Mouse (Mus musculus): Measurements from ENCODE around the gene Scgb3a1. TPM values are rescaled to one million over a fixed set of nuclear protein-coding genes. Genes with fewer than 3 reads are reported as not detected.

Scgb3a1 gene
- polyA plus RNA-seq, 1 experiment, result not detected

- Histone ChIP-seq H3ac (ENCODE audit: control insufficient read depth, insufficient read length) (no peak overlapping the region), H3K4me2 (ENCODE audit: low read depth) (no peak overlapping the region), H3K4me3 (no peak overlapping the region), H3K36me3 (ENCODE audit: control insufficient read depth, insufficient read depth) (no peaks in the 10 kb centered on the region), H3K27me3 (ENCODE audit: control insufficient read depth, insufficient read depth, insufficient read length) (peaks cover 36% of the 10 kb centered on the region), H3K79me2 (ENCODE audit: control insufficient read depth, insufficient read depth) (no peaks in the 10 kb centered on the region)
- TF ChIP-seq USF1 (IDR thresholded peaks at IDR 0.05; ENCODE audit: low read depth) (no peak), MYOD1 (IDR thresholded peaks at IDR 0.05; ENCODE audit: control insufficient read depth in 1 of 3, insufficient read length in 2 of 3, low read depth in 2 of 3) (no peak), TCF3 (IDR thresholded peaks at IDR 0.05; ENCODE audit: insufficient read length, low read depth) (no peak), REST (IDR thresholded peaks at IDR 0.05; ENCODE audit: insufficient read depth, insufficient read length) (no peak), MYOG (IDR thresholded peaks at IDR 0.05; ENCODE audit: control insufficient read depth in 1 of 3, insufficient read depth in 1 of 3, insufficient read length in 2 of 3, low read depth in 2 of 3) (no peak), E2F4 (IDR thresholded peaks at IDR 0.05; ENCODE audit: insufficient read depth) (no peak), POLR2AphosphoS2 (IDR thresholded peaks at IDR 0.05; ENCODE audit: insufficient read length, low read depth) (no peak), CEBPB (IDR thresholded peaks at IDR 0.05; ENCODE audit: insufficient read depth, poor library complexity, severe bottlenecking) (no peak), TCF12 (IDR thresholded peaks at IDR 0.05; ENCODE audit: insufficient read depth, poor library complexity, severe bottlenecking) (no peak), POLR2A (IDR thresholded peaks at IDR 0.05; ENCODE audit: insufficient read length, low read depth) (no peak), SRF (IDR thresholded peaks at IDR 0.05; ENCODE audit: control insufficient read depth, insufficient read length, low read depth) (no peak), MAX (IDR thresholded peaks at IDR 0.05; ENCODE audit: low read depth) (no peak)
Observed at GRCm38 (mm10) chr11:49634101-49634500, 29.3 kb upstream of the Scgb3a1 start.

- Histone ChIP-seq H3K79me2 (ENCODE audit: control insufficient read depth, insufficient read depth) (no peaks in the 10 kb centered on the region), H3K4me2 (ENCODE audit: low read depth) (no peak overlapping the region), H3K36me3 (ENCODE audit: control insufficient read depth, insufficient read depth) (no peaks in the 10 kb centered on the region), H3ac (ENCODE audit: control insufficient read depth, insufficient read length) (no peak overlapping the region), H3K27me3 (ENCODE audit: control insufficient read depth, insufficient read depth, insufficient read length) (peaks cover 32% of the 10 kb centered on the region), H3K4me3 (no peak overlapping the region)
- TF ChIP-seq TCF12 (IDR thresholded peaks at IDR 0.05; ENCODE audit: insufficient read depth, poor library complexity, severe bottlenecking) (no peak), POLR2AphosphoS2 (IDR thresholded peaks at IDR 0.05; ENCODE audit: insufficient read length, low read depth) (no peak), SRF (IDR thresholded peaks at IDR 0.05; ENCODE audit: control insufficient read depth, insufficient read length, low read depth) (no peak), CEBPB (IDR thresholded peaks at IDR 0.05; ENCODE audit: insufficient read depth, poor library complexity, severe bottlenecking) (no peak), MAX (IDR thresholded peaks at IDR 0.05; ENCODE audit: low read depth) (no peak), REST (IDR thresholded peaks at IDR 0.05; ENCODE audit: insufficient read depth, insufficient read length) (no peak), MYOD1 (IDR thresholded peaks at IDR 0.05; ENCODE audit: control insufficient read depth in 1 of 3, insufficient read length in 2 of 3, low read depth in 2 of 3) (no peak), MYOG (IDR thresholded peaks at IDR 0.05; ENCODE audit: control insufficient read depth in 1 of 3, insufficient read depth in 1 of 3, insufficient read length in 2 of 3, low read depth in 2 of 3) (no peak), POLR2A (IDR thresholded peaks at IDR 0.05; ENCODE audit: insufficient read length, low read depth) (no peak), USF1 (IDR thresholded peaks at IDR 0.05; ENCODE audit: low read depth) (no peak), E2F4 (IDR thresholded peaks at IDR 0.05; ENCODE audit: insufficient read depth) (no peak), TCF3 (IDR thresholded peaks at IDR 0.05; ENCODE audit: insufficient read length, low read depth) (no peak)
Observed at GRCm38 (mm10) chr11:49635671-49636070, 27.7 kb upstream of the Scgb3a1 start.

- no peak for TF ChIP-seq E2F4 (IDR thresholded peaks at IDR 0.05; ENCODE audit: insufficient read depth)
- no peak for TF ChIP-seq CEBPB (IDR thresholded peaks at IDR 0.05; ENCODE audit: insufficient read depth, poor library complexity, severe bottlenecking)
- TF ChIP-seq TCF3 (IDR thresholded peaks at IDR 0.05; ENCODE audit: insufficient read length, low read depth), result no peak
- no peak for TF ChIP-seq POLR2A (IDR thresholded peaks at IDR 0.05; ENCODE audit: insufficient read length, low read depth)
- no peak for TF ChIP-seq MYOD1 (IDR thresholded peaks at IDR 0.05; ENCODE audit: control insufficient read depth in 1 of 3, insufficient read length in 2 of 3, low read depth in 2 of 3)
- no peak for TF ChIP-seq POLR2AphosphoS2 (IDR thresholded peaks at IDR 0.05; ENCODE audit: insufficient read length, low read depth)
- no peak for TF ChIP-seq SRF (IDR thresholded peaks at IDR 0.05; ENCODE audit: control insufficient read depth, insufficient read length, low read depth)
- TF ChIP-seq MYOG (IDR thresholded peaks at IDR 0.05; ENCODE audit: control insufficient read depth in 1 of 3, insufficient read depth in 1 of 3, insufficient read length in 2 of 3, low read depth in 2 of 3), result no peak
- Histone ChIP-seq H3ac (ENCODE audit: control insufficient read depth, insufficient read length) (no peak overlapping the region), H3K36me3 (ENCODE audit: control insufficient read depth, insufficient read depth) (no peaks in the 10 kb centered on the region), H3K4me2 (ENCODE audit: low read depth) (no peak overlapping the region), H3K79me2 (ENCODE audit: control insufficient read depth, insufficient read depth) (no peaks in the 10 kb centered on the region), H3K4me3 (no peak overlapping the region), H3K27me3 (ENCODE audit: control insufficient read depth, insufficient read depth, insufficient read length) (peaks cover 30% of the 10 kb centered on the region)
Observed at GRCm38 (mm10) chr11:49636449-49636848, 27.0 kb upstream of the Scgb3a1 start.

GRCm38 (mm10) chr11:49645677-49646076, 17.7 kb upstream of the Scgb3a1 start:
- TF ChIP-seq E2F4 (IDR thresholded peaks at IDR 0.05; ENCODE audit: insufficient read depth) (no peak), TCF12 (IDR thresholded peaks at IDR 0.05; ENCODE audit: insufficient read depth, poor library complexity, severe bottlenecking) (no peak), MYOD1 (IDR thresholded peaks at IDR 0.05; ENCODE audit: control insufficient read depth in 1 of 3, insufficient read length in 2 of 3, low read depth in 2 of 3) (no peak), CEBPB (IDR thresholded peaks at IDR 0.05; ENCODE audit: insufficient read depth, poor library complexity, severe bottlenecking) (no peak), TCF3 (IDR thresholded peaks at IDR 0.05; ENCODE audit: insufficient read length, low read depth) (no peak)
- Histone ChIP-seq H3K27me3 (ENCODE audit: control insufficient read depth, insufficient read depth, insufficient read length) (peaks cover 7% of the 10 kb centered on the region), H3K4me3 (no peak overlapping the region), H3K79me2 (ENCODE audit: control insufficient read depth, insufficient read depth) (no peaks in the 10 kb centered on the region), H3ac (ENCODE audit: control insufficient read depth, insufficient read length) (no peak overlapping the region), H3K4me2 (ENCODE audit: low read depth) (no peak overlapping the region), H3K36me3 (ENCODE audit: control insufficient read depth, insufficient read depth) (no peaks in the 10 kb centered on the region)
